Mouse (Mus musculus): ENCODE measurements around the gene Thsd4. TPM values are rescaled to one million over a fixed set of nuclear protein-coding genes. Genes with fewer than 3 reads are reported as not detected.

Gene Thsd4
- polyA plus RNA-seq, 1 experiment from 2014 or later: 3.0 TPM

- Histone ChIP-seq H3K9ac (replicated peaks; ENCODE audit: low read length) (no peak overlapping the region), H3K4me2 (ENCODE audit: low read depth, low read length) (no peak overlapping the region), H3K4me3 (ENCODE audit: low read depth, low read length) (no peak overlapping the region), H3K27me3 (ENCODE audit: control insufficient read depth, insufficient read depth, low read length) (no peaks in the 10 kb centered on the region), H3K36me3 (replicated peaks; ENCODE audit: control insufficient read depth, insufficient read depth, low read depth, low read length) (no peaks in the 10 kb centered on the region), H3K4me1 (ENCODE audit: control insufficient read depth, insufficient read depth, low read length) (peaks cover 3% of the 10 kb centered on the region; the same call in 1 of the 2 replicates), H3K27ac (replicated peaks; ENCODE audit: low read depth, low read length) (no peak overlapping the region), H3K9me3 (replicated peaks; ENCODE audit: control insufficient read depth, low read length) (no peaks in the 10 kb centered on the region)
- ATAC-seq (replicated peaks; ENCODE audit: insufficient number of reproducible peaks, low FRiP score, low TSS enrichment, low read depth) (no peak), DNase-seq (ENCODE audit: low spot score) (no peak)
- WGBS: 95% methylated on average over 8 of the region's 8 CpGs
These were observed 30.8 kb downstream of the Thsd4 start for GRCm38 (mm10) chr9:60491079-60491478.

DNA sequence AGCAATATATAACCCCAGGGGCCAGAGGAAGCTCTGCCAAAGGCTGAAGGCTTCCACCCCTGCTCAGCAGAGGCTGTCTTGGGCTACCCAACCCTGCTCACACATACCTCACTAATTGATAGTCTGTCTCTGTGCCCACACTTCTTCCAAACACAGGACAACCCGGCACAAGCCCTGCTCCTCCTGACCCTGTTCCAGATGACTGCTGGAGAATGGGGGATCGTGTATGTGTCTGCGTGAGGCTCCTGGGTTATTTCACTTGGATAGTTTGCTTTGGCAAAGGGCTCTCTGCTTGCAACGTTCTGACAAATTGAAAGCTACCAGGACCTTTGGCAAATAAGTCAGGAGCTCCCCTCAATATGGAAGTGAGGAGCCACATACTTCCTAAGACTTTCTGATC, 33.0 kb downstream of the Thsd4 start:
- no peaks in the 10 kb centered on the region for H3K9me3 ChIP-seq (replicated peaks; ENCODE audit: control insufficient read depth, low read length)
- no peaks in the 10 kb centered on the region for H3K27me3 ChIP-seq (ENCODE audit: control insufficient read depth, insufficient read depth, low read length)
- no peaks in the 10 kb centered on the region for H3K36me3 ChIP-seq (replicated peaks; ENCODE audit: control insufficient read depth, insufficient read depth, low read depth, low read length)
- 80% methylated on average over 4 of the region's 4 CpGs for WGBS
- peaks cover 3% of the 10 kb centered on the region; the same call in 1 of the 2 replicates for H3K4me1 ChIP-seq (ENCODE audit: control insufficient read depth, insufficient read depth, low read length)
- no peak overlapping the region for H3K27ac ChIP-seq (replicated peaks; ENCODE audit: low read depth, low read length)
- H3K4me3 ChIP-seq (ENCODE audit: low read depth, low read length): no peak overlapping the region
- no peak for DNase-seq (ENCODE audit: low spot score)
- no peak overlapping the region for H3K9ac ChIP-seq (replicated peaks; ENCODE audit: low read length)
- H3K4me2 ChIP-seq (ENCODE audit: low read depth, low read length): no peak overlapping the region
- no peak for ATAC-seq (replicated peaks; ENCODE audit: insufficient number of reproducible peaks, low FRiP score, low TSS enrichment, low read depth)

DNA sequence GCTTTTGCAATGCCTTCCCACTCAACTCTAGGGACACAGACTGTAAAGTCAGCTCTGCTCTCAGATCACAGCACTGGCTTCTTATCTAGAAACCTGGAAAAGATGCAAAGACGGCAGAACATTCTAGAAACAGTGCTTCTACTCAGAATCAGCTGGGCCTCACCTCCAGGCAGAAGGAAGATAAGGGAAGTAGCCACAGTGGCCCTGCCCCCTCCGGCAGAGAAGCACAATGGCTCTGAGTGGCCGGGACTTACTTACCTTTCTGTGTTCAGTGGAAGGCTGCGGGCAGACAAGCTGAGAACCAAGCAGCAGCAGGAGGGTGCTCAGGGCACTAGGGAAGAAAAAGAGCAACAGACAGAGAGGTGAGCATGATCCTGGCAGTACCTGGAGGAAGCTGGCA, 39.7 kb downstream of the Thsd4 start:
- Histone ChIP-seq H3K4me3 (ENCODE audit: low read depth, low read length) (no peak overlapping the region), H3K27me3 (ENCODE audit: control insufficient read depth, insufficient read depth, low read length) (no peaks in the 10 kb centered on the region), H3K9ac (replicated peaks; ENCODE audit: low read length) (no peak overlapping the region), H3K36me3 (replicated peaks; ENCODE audit: control insufficient read depth, insufficient read depth, low read depth, low read length) (no peaks in the 10 kb centered on the region), H3K4me1 (ENCODE audit: control insufficient read depth, insufficient read depth, low read length) (no peaks in the 10 kb centered on the region), H3K9me3 (replicated peaks; ENCODE audit: control insufficient read depth, low read length) (no peaks in the 10 kb centered on the region), H3K27ac (replicated peaks; ENCODE audit: low read depth, low read length) (no peak overlapping the region), H3K4me2 (ENCODE audit: low read depth, low read length) (no peak overlapping the region)
- 90% methylated on average over 4 of the region's 4 CpGs for WGBS
- DNase-seq (ENCODE audit: low spot score): no peak
- ATAC-seq (replicated peaks; ENCODE audit: insufficient number of reproducible peaks, low FRiP score, low TSS enrichment, low read depth): no peak

DNA sequence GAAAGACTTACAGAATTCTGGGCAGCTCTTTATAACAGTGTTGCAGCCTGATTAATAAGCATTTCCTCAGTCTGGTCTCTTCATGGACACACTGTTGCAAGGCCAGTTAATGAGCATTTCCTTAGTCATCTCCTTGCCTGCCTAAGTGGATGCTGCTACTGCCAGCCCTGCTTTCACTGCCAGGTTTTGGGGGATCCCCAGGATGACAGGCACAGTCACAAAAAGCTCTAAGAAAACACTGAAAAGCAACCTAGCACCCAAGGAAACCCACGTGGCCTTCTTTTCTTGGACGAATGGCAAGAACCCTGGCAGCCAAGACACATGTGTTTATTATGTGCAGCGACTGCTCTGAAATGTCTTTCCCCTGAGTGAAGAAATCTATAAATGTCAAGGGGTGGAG, 41.8 kb downstream of the Thsd4 start:
- H3K4me3 ChIP-seq (ENCODE audit: low read depth, low read length): no peak overlapping the region
- WGBS: 67% methylated on average over 3 of the region's 3 CpGs
- H3K27ac ChIP-seq (replicated peaks; ENCODE audit: low read depth, low read length): no peak overlapping the region
- no peaks in the 10 kb centered on the region for H3K9me3 ChIP-seq (replicated peaks; ENCODE audit: control insufficient read depth, low read length)
- H3K9ac ChIP-seq (replicated peaks; ENCODE audit: low read length): no peak overlapping the region
- DNase-seq (ENCODE audit: low spot score) (no peak), ATAC-seq (replicated peaks; ENCODE audit: insufficient number of reproducible peaks, low FRiP score, low TSS enrichment, low read depth) (no peak)
- H3K4me2 ChIP-seq (ENCODE audit: low read depth, low read length): no peak overlapping the region
- H3K4me1 ChIP-seq (ENCODE audit: control insufficient read depth, insufficient read depth, low read length): no peaks in the 10 kb centered on the region
- no peaks in the 10 kb centered on the region for H3K27me3 ChIP-seq (ENCODE audit: control insufficient read depth, insufficient read depth, low read length)
- no peaks in the 10 kb centered on the region for H3K36me3 ChIP-seq (replicated peaks; ENCODE audit: control insufficient read depth, insufficient read depth, low read depth, low read length)

- no peak for DNase-seq (ENCODE audit: low spot score)
- no peak overlapping the region for H3K27ac ChIP-seq (replicated peaks; ENCODE audit: low read depth, low read length)
- no peak overlapping the region for H3K4me2 ChIP-seq (ENCODE audit: low read depth, low read length)
- H3K4me1 ChIP-seq (ENCODE audit: control insufficient read depth, insufficient read depth, low read length): no peaks in the 10 kb centered on the region
- H3K27me3 ChIP-seq (ENCODE audit: control insufficient read depth, insufficient read depth, low read length): no peaks in the 10 kb centered on the region
- no peak overlapping the region for H3K4me3 ChIP-seq (ENCODE audit: low read depth, low read length)
- no peak for ATAC-seq (replicated peaks; ENCODE audit: insufficient number of reproducible peaks, low FRiP score, low TSS enrichment, low read depth)
- H3K36me3 ChIP-seq (replicated peaks; ENCODE audit: control insufficient read depth, insufficient read depth, low read depth, low read length): no peaks in the 10 kb centered on the region
- H3K9ac ChIP-seq (replicated peaks; ENCODE audit: low read length): no peak overlapping the region
- H3K9me3 ChIP-seq (replicated peaks; ENCODE audit: control insufficient read depth, low read length): no peaks in the 10 kb centered on the region
- WGBS: 54% methylated on average over 6 of the region's 6 CpGs
These were observed 43.0 kb downstream of the Thsd4 start for GRCm38 (mm10) chr9:60478806-60479205.

DNA sequence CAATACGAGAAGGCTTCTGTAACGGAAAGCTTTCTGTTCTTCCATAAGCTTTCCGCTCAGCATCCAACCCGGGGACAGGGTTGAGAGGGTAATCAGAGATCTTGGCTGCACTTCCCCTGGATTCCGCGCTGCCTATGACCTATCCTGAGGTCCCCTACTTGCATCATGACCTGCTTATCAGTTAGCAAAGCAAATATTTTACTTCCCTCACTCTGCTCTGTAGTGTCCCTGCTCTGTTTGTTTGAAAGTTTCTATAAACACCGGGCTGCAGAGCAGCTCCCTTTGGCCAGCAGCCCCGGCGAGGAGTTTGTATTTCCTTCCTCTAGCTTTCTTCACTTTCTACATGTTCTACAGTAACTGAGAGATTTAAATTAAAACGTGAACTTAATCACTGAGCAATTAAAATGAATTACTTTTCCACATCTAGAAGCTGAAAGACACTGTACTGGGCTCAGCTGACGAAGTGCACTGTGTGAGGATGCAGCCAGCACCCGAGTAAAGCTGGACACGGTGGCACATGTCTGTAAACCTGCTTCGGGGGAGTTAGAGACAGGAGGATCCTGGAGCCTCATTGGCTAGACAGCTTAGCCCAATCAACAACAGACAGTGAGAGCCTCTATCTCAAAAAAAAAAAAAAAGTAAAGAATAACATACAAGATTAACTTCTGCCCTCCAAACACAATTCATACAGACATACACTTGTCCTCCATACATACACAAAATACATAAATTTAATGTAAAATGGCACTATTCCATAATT, 43.7 kb downstream of the Thsd4 start:
- Histone ChIP-seq H3K9ac (replicated peaks; ENCODE audit: low read length) (no peak overlapping the region), H3K4me2 (ENCODE audit: low read depth, low read length) (no peak overlapping the region), H3K9me3 (replicated peaks; ENCODE audit: control insufficient read depth, low read length) (no peaks in the 10 kb centered on the region), H3K27ac (replicated peaks; ENCODE audit: low read depth, low read length) (no peak overlapping the region), H3K27me3 (ENCODE audit: control insufficient read depth, insufficient read depth, low read length) (no peaks in the 10 kb centered on the region), H3K36me3 (replicated peaks; ENCODE audit: control insufficient read depth, insufficient read depth, low read depth, low read length) (no peaks in the 10 kb centered on the region), H3K4me1 (ENCODE audit: control insufficient read depth, insufficient read depth, low read length) (no peaks in the 10 kb centered on the region), H3K4me3 (ENCODE audit: low read depth, low read length) (no peak overlapping the region)
- DNase-seq (ENCODE audit: low spot score) (no peak), ATAC-seq (replicated peaks; ENCODE audit: insufficient number of reproducible peaks, low FRiP score, low TSS enrichment, low read depth) (no peak)
- WGBS: 66% methylated on average over 14 of the region's 14 CpGs

DNA sequence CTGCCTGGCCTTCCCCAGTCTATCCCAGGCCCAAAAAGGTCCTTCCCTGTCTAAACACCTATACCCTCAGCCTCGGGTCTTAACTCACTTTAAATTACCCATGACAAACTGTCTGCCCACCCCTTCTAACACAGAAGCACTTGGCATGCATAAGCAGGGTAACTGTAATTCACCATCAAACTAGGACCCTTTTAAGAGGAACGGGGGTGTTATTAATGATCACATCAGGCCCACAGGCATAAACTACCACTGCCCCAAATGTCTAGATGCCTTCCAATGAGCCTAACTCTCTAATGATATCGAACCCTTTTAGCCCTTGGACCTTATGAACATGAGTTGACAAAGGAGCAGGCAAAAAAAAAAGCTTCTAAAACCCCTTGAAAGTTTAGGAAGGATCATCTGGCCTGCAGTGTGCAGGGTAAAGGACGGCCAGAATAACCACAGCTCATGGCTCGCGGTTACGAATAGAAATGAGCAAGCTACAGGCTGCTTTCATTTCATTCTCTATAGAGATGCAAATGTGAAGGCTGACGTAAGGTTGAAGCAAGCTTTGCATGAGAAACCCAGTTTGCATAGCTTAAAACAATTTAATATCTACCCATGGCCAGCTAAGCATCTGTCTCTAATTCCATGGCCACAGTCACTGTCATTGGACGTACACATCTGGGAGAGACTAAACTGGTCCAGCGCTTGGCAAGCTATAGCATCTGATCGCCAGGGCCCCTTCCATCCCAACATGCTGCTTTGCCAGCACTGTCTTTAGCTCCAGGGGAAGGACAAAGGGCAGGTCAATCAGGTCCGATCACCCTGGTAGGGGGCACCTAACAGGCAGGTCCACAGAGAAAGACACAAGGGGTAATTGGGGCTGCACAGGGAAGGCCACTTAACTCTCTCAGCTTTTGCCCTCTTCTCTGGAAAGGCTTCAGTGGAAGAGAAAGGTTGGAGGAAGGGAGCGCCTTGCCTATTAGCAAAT, 61.5 kb downstream of the Thsd4 start:
- Histone ChIP-seq H3K27ac (replicated peaks; ENCODE audit: low read depth, low read length) (no peak overlapping the region), H3K36me3 (replicated peaks; ENCODE audit: control insufficient read depth, insufficient read depth, low read depth, low read length) (no peaks in the 10 kb centered on the region), H3K4me2 (ENCODE audit: low read depth, low read length) (no peak overlapping the region), H3K27me3 (ENCODE audit: control insufficient read depth, insufficient read depth, low read length) (no peaks in the 10 kb centered on the region), H3K9me3 (replicated peaks; ENCODE audit: control insufficient read depth, low read length) (no peaks in the 10 kb centered on the region), H3K4me1 (ENCODE audit: control insufficient read depth, insufficient read depth, low read length) (no peaks in the 10 kb centered on the region), H3K9ac (replicated peaks; ENCODE audit: low read length) (no peak overlapping the region), H3K4me3 (ENCODE audit: low read depth, low read length) (no peak overlapping the region)
- no peak for ATAC-seq (replicated peaks; ENCODE audit: insufficient number of reproducible peaks, low FRiP score, low TSS enrichment, low read depth)
- 72% methylated on average over 13 of the region's 13 CpGs for WGBS
- no peak for DNase-seq (ENCODE audit: low spot score)

DNA sequence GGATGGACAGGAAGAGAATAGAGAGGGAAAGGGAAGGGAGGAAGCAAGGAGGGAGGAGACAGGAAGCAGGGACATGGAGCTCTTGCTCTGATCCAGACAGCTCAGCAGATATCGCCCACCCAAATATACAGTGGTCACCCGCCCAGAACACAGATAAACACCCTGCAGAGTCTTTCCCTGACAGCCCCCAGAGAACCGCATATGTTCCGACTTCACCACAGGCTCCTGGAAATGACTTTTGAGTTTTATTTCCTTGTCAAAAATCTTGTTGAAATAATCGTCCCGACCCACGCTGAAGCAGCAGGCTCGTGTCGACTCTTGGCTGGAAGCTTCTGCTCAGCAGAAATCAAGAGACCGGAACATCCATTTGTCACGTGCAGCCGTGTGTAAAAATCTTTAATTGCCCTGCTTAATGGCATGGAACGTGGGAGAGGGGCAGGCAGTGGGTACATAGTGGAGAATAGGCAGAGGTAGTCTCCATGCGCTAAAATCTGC, 63.3 kb downstream of the Thsd4 start:
- H3K9me3 ChIP-seq (replicated peaks; ENCODE audit: control insufficient read depth, low read length): no peaks in the 10 kb centered on the region
- ATAC-seq (replicated peaks; ENCODE audit: insufficient number of reproducible peaks, low FRiP score, low TSS enrichment, low read depth) (no peak), DNase-seq (ENCODE audit: low spot score) (no peak)
- H3K27ac ChIP-seq (replicated peaks; ENCODE audit: low read depth, low read length): no peak overlapping the region
- H3K9ac ChIP-seq (replicated peaks; ENCODE audit: low read length): no peak overlapping the region
- H3K4me2 ChIP-seq (ENCODE audit: low read depth, low read length): no peak overlapping the region
- 64% methylated on average over 14 of the region's 14 CpGs for WGBS
- H3K4me1 ChIP-seq (ENCODE audit: control insufficient read depth, insufficient read depth, low read length): no peaks in the 10 kb centered on the region
- H3K27me3 ChIP-seq (ENCODE audit: control insufficient read depth, insufficient read depth, low read length): no peaks in the 10 kb centered on the region
- no peaks in the 10 kb centered on the region for H3K36me3 ChIP-seq (replicated peaks; ENCODE audit: control insufficient read depth, insufficient read depth, low read depth, low read length)
- no peak overlapping the region for H3K4me3 ChIP-seq (ENCODE audit: low read depth, low read length)
